Mouse (Mus musculus): ENCODE results near the gene Olfr1128. TPM values are rescaled to one million over a fixed set of nuclear protein-coding genes. Genes with fewer than 3 reads are reported as not detected.
"Not testable (repeated sequence)": the region's sequence is repeated elsewhere in the genome, so short reads cannot be mapped to it uniquely, and the experiment has no call there.

The Olfr1128 gene
- not detected for total RNA-seq (2021)
- long read RNA-seq, experiment 1: 0 reads
- long read RNA-seq, experiment 2: 0 reads

GRCm38 (mm10) chr2:87545442-87545841, at the start of gene Olfr1128:
Gene Olfr1128, minus strand, starts transcription at chr2:87545542.
- intact Hi-C loops (cut with DNase I): no loop called here
- DNase-seq: no peak

GRCm38 (mm10) chr2:87573602-87574001, 28.3 kb upstream of the Olfr1128 start, which contains the start of gene Olfr1129:
Gene Olfr1129, plus strand, starts transcription at chr2:87573902.
- intact Hi-C loops (cut with DNase I): not testable (repeated sequence)

DNA sequence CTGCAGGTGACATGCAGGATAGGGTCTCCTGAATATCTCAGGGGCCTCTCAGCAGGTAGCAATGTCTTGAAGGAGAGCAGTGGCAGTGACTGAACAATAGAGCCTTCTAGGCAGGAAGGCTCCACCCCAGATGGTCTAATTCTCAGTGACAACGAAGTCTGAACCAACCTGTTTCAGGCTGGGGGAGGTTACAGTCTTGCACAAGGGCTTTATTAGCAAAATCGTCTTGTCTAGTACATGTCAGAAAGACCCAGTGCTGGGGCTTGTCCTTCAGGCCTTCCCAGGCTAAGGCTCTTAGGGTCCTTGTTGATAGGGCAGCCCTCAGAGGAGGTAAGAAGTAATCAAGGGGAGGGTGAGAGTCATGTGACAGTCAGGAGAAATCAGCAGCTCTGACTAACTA, 10.5 kb downstream of the Olfr1128 start:
- DNase-seq: no peak
- intact Hi-C loops (cut with DNase I): no loop called here

More at GRCm38 (mm10) chr2:87573602-87574001, 28.3 kb upstream of the Olfr1128 start, which contains the start of gene Olfr1129:
- not testable (repeated sequence) for DNase-seq

- intact Hi-C loops (cut with DNase I): no loop called here
- no peak for DNase-seq
Observed at GRCm38 (mm10) chr2:87531496-87531895, 13.8 kb downstream of the Olfr1128 start, which contains the start of gene Olfr153. Gene Olfr153, plus strand, starts transcription at chr2:87531796.

- DNase-seq; intact Hi-C loops (cut with DNase I): not testable (repeated sequence)
Observed at GRCm38 (mm10) chr2:87525899-87526616, 19.3 kb downstream of the Olfr1128 start.

DNA sequence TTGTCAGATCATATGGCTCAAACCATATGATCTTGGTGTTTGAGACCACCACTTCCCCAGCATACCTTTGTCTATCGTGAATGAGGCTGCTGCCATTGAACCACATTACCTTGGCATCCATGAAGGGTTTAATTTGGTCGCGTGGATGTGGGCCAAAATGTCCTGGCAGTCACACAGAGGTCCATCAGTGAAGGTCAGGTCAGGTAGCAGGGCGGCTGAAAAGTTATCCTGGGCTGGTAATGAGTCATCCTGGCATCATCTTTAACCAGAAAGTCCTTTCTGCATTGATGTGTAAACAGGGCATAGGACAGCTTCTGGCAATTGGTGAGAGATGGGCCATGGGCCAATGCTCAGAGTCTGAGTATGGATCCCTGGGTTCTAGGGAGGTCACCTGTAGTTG, 24.7 kb downstream of the Olfr1128 start:
- DNase-seq: no peak
- intact Hi-C loops (cut with DNase I): no loop called here

- intact Hi-C loops (cut with DNase I): no loop called here
- no peak for DNase-seq
Observed at GRCm38 (mm10) chr2:87516581-87516980, 28.8 kb downstream of the Olfr1128 start.

DNA sequence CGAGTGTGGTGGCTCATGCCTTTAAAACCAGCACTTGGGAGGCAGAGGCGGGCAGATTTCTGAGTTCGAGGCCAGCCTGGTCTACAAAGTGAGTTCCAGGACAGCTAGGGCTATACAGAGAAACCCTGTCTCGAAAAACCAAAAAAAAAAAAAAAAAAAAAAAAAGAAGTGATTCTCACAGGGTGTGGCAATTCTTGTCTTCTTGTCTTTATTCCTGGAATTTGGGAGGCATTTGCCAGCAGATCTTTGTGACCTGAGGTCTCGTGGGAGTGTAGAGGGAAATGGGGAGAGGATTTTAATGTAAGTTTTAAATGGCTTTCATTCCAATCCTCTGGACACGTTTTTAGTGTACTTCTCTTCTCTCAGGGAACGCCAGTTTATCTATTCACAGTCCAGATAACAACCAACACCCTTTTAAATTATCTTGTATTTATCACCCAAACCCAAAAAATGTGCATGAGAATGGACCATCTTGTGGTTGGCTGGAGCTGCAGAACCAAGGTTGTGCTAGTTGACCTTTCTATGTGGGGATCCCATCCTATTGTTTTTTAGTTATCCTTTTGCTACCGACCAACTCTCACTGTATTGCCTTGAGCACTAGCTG, 29.8 kb downstream of the Olfr1128 start:
- intact Hi-C loops (cut with DNase I): no loop called here
- DNase-seq: no peak

- DNase-seq: no peak
- intact Hi-C loops (cut with DNase I): no loop called here
Observed at GRCm38 (mm10) chr2:87515046-87515445, 30.3 kb downstream of the Olfr1128 start.

- intact Hi-C loops (cut with DNase I): no loop called here
- no peak for DNase-seq
Observed at GRCm38 (mm10) chr2:87506265-87506664, 39.1 kb downstream of the Olfr1128 start, which contains the start of gene Pramel6. Gene Pramel6, plus strand, starts transcription at chr2:87506565.

DNA sequence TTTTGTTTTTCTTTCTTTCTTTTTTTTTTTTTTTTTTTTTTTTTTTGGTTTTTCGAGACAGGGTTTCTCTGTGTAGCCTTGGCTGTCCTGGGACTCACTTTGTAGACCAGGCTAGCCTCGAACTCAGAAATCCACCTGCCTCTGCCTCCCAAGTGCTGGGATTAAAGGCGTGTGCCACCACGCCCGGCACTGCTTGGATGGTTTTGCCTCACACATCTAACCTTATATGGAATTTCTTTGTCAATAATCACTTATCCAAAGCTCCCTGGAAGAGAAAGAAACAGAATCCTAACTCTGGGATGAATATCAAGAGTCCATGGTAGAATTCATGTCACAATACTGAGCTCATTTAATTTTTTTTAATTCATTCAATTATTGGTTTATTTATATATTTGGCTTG, 48.3 kb downstream of the Olfr1128 start, which contains the start of gene Pramel7:
Pramel7 (minus strand) TSS at position 101 of the 400 bp plus-strand sequence.
- intact Hi-C loops (cut with DNase I); DNase-seq: not testable (repeated sequence)

Other genes with a start within 250 kb of the Olfr1128 start
- gene Olfr1118, start 238.0 kb downstream of the Olfr1128 start, total RNA-seq (2021): not detected
- not detected for gene Olfr1120, start 190.7 kb downstream of the Olfr1128 start, total RNA-seq (2021)
- gene Olfr1121, start 175.6 kb downstream of the Olfr1128 start, total RNA-seq (2021): not detected
- gene Olfr1122, start 159.7 kb downstream of the Olfr1128 start, total RNA-seq (2021): under 1 TPM in 1 of 2 experiments, not detected in 1; 0.05 TPM
- gene Olfr1123, start 128.9 kb downstream of the Olfr1128 start, total RNA-seq (2021): not detected
- not detected for gene Olfr1124, start 115.3 kb downstream of the Olfr1128 start, total RNA-seq (2021)
- not detected for gene Olfr1126, start 91.6 kb downstream of the Olfr1128 start, total RNA-seq (2021)
- not detected for gene Pramel7, start 48.4 kb downstream of the Olfr1128 start, total RNA-seq (2021)
- gene Pramel6, start 39.0 kb downstream of the Olfr1128 start, total RNA-seq (2021): not detected
- not detected for gene Olfr153, start 13.7 kb downstream of the Olfr1128 start, total RNA-seq (2021)
- not detected for gene Olfr1129, start 28.4 kb upstream of the Olfr1128 start, total RNA-seq (2021)
- gene Olfr1130, start 60.7 kb upstream of the Olfr1128 start, total RNA-seq (2021): not detected
- not detected for gene Olfr1131, start 81.6 kb upstream of the Olfr1128 start, total RNA-seq (2021)
- not detected for gene Olfr1132, start 92.0 kb upstream of the Olfr1128 start, total RNA-seq (2021)
- gene Olfr1133, start 101.8 kb upstream of the Olfr1128 start, total RNA-seq (2021): not detected
- not detected for gene Olfr1134, start 112.9 kb upstream of the Olfr1128 start, total RNA-seq (2021)
- gene Olfr1135, start 128.1 kb upstream of the Olfr1128 start, total RNA-seq (2021): not detected
- gene Olfr1136, start 148.4 kb upstream of the Olfr1128 start, total RNA-seq (2021): not detected
- gene Olfr1137, start 167.6 kb upstream of the Olfr1128 start, total RNA-seq (2021): not detected
- gene Olfr1138, start 194.4 kb upstream of the Olfr1128 start, total RNA-seq (2021): not detected
- not detected for gene Olfr1140, start 198.2 kb upstream of the Olfr1128 start, total RNA-seq (2021)
- not detected for gene Olfr1141, start 208.4 kb upstream of the Olfr1128 start, total RNA-seq (2021)
- gene Olfr152, start 233.9 kb upstream of the Olfr1128 start, total RNA-seq (2021): not detected